Mouse (Mus musculus) hindbrain, embryonic 10.5 days (tissue): ENCODE data around the gene Sulf2. TPM values are rescaled to one million over a fixed set of nuclear protein-coding genes. Genes with fewer than 3 reads are reported as not detected.

Experiments used
- DNase-seq: peaks from one replicate; pipeline ENCODE4 v3.0.0-alpha.2; 2017; ENCODE audit warnings: low spot score
- H3K27ac ChIP-seq: fragments of 300-500 bp; sonication (generic); 2 replicates; pipeline ENCODE4 v1.5.1; 2016; ENCODE audit warnings: mild to moderate bottlenecking, moderate library complexity
- H3K27me3 ChIP-seq: fragments of 300-500 bp; sonication (generic); 2 replicates; pipeline ENCODE4 v1.6.1; 2016; ENCODE audit warnings: mild to moderate bottlenecking; ENCODE audit not compliant: poor library complexity, insufficient read depth, severe bottlenecking
- H3K36me3 ChIP-seq: fragments of 300-500 bp; sonication (generic); 2 replicates; pipeline ENCODE4 v1.6.1; 2016; ENCODE audit warnings: mild to moderate bottlenecking, moderate library complexity
- H3K4me1 ChIP-seq: fragments of 300-500 bp; sonication (generic); replicated peaks from 2 replicates; pipeline ENCODE4 v1.6.1; 2016; ENCODE audit warnings: mild to moderate bottlenecking
- H3K4me3 ChIP-seq: fragments of 300-500 bp; sonication (generic); 2 replicates; pipeline ENCODE4 v1.5.1; 2016; ENCODE audit warnings: mild to moderate bottlenecking, moderate library complexity
- H3K9me3 ChIP-seq: fragments of 300-500 bp; sonication (generic); 2 replicates; pipeline ENCODE4 v1.6.1; 2016; ENCODE audit warnings: mild to moderate bottlenecking, moderate library complexity
- WGBS: fragments of 180-500 bp; shearing (Covaris S2); methylation state at CpG from one replicate; pipeline ENCODE4 v1.1.7; 2016; 5-methylcytosine and 5-hydroxymethylcytosine counted together
- polyA plus RNA-seq: library from polyadenylated mRNA; unstranded; fragments of >200 nt; fragmentation: Nextera tagmentation; extraction: Ambion mirVana; gene quantifications from 2 replicates; pipeline ENCODE4 v1.2.1, GENCODE M21; 2016

The Sulf2 gene
- polyA plus RNA-seq, 1 experiment from 2014 or later = 83.8 TPM

DNA sequence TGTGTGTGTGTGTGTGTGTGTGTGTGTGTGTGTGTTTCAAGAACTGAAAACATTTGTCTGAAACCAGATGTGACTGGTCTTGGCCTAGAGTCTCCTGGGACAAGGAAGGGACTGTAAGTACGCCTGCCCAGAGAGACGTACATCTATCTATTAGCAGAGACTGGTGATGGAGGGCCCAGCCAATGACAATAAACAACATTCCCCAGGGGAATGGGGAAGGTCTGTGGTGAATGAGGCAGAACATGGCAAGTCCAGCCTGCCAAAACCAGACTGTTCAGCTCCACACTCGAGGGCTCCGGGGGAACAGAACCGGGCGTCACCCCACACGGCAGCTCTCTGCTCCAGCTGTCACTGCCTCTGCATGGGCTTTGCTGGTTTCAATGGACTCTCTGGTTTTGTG lies 52.6 kb downstream of the Sulf2 start:
- no peak for DNase-seq
- 74% methylated on average over 7 of the region's 7 CpGs for WGBS

DNA sequence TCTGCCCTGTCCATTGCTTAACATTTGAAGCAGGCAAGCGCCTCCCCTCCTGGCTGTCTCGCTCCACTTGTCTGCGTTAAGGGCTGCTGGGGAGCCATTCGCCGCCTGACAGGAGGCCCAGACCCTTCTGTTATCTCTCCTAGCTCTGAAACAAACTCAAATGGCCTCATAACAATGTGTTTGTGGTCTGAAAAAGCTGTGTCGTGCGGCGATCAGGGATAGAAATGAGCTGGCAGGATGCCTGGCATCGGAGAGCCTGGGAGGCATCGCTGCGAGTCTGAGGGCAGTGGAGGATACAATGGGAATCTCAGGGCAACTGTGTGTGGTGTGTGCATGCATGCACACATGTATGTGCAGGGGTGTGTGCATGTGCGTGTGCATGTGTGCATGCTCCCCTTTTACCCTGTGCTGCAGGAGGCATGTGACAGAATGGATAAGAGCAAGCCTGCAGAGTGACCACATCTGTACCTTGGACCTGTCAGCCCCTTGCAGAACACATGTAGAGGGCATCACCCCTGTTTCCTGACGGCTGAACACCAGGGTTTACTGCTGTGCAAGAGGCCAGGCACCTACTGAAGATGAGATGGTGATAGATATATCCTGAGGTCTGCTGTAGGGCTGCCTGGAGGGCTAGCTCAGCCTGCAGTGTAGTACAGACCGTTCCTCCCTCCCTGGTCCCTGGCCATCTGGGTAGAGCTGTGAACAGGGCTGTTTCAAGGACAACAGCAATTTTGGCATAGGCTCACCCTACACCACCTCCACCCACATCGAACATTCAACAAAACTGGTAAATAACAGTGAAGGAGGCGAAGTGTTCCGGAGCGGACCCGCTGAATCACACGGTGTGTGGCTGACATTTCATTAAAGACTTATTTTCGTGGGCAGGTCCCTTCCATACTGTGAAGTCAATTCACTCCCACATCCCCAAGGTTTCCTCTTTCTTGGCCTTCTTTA lies 54.9 kb downstream of the Sulf2 start:
- WGBS = 85% methylated on average over 21 of the region's 21 CpGs
- H3K4me1 ChIP-seq = peaks cover 53% of the 10 kb centered on the region
- no peaks in the 10 kb centered on the region for H3K27me3 ChIP-seq
- H3K27ac ChIP-seq = peak overlapping the region; percentile 3; the same call in 1 of the 2 replicates
- no peak for DNase-seq
- peaks cover 54% of the 10 kb centered on the region for H3K36me3 ChIP-seq
- no peaks in the 10 kb centered on the region for H3K9me3 ChIP-seq
- H3K4me3 ChIP-seq = no peak overlapping the region

More for the DNA sequence above, 52.6 kb downstream of the Sulf2 start:
- H3K27me3 ChIP-seq = 0 out of 2 replicates have a peak, but pooled peaks cover 4% of the 10 kb centered on the region
- H3K36me3 ChIP-seq = peaks cover 58% of the 10 kb centered on the region
- peaks cover 53% of the 10 kb centered on the region for H3K4me1 ChIP-seq
- no peaks in the 10 kb centered on the region for H3K9me3 ChIP-seq
- H3K27ac ChIP-seq = peak overlapping the region; percentile 67
- no peak overlapping the region for H3K4me3 ChIP-seq

GRCm38 (mm10) chr2:166098292-166098933 lies 57.0 kb downstream of the Sulf2 start:
- Histone ChIP-seq H3K4me1 (peaks cover 45% of the 10 kb centered on the region), H3K4me3 (no peak overlapping the region), H3K9me3 (no peaks in the 10 kb centered on the region), H3K27ac (peak overlapping the region; percentile 42; the same call in 1 of the 2 replicates), H3K27me3 (no peaks in the 10 kb centered on the region), H3K36me3 (peaks cover 63% of the 10 kb centered on the region)
- DNase-seq = no peak
- WGBS = 78% methylated on average over 15 of the region's 15 CpGs

DNA sequence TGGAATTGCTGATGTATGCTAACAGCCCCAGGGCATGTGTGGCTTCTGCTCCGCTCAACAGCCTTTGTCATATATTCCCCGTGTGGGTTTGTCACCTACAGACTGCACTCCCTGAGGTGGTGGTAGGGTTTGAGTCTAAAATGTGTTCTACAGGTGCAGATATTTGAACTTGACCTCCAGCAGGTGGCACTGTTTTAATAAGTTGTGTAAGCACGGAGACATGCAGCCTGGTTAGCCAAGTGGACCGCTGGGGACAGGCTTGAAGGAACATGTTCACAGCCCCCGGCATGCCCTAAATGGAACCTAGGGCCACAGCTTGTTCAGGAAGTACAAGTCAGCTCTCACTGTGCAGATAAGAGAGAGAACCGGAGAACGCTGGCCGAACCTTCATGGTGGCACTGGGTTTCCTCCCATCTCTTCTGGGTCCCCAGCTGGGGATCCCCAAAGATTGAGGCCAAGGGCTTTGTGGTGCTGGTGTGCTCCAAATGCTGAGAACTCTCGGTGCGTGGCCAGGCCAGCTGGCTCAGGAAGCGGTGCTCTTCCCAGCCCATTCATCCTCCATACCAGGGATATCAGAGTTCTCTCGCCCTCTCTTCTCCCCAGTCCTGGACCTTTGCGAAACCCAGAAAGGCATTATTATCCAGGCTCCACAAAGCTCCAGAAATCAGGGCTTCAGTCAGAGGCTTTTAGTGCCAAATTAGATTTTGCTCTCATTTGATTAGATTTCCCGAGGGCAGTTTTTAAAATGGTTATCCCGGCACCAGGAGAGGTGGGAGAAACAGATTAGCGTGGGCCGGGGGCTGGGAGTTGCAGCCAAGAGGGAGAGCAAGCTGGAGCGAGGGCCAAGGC lies 57.8 kb downstream of the Sulf2 start:
- H3K27ac ChIP-seq = 0 out of 2 replicates have a peak overlapping the region, but pooled peaks have one; percentile 29
- no peaks in the 10 kb centered on the region for H3K27me3 ChIP-seq
- 86% methylated on average over 18 of the region's 18 CpGs for WGBS
- H3K4me1 ChIP-seq = peaks cover 38% of the 10 kb centered on the region
- DNase-seq = peak; percentile 43
- no peak overlapping the region for H3K4me3 ChIP-seq
- peaks cover 68% of the 10 kb centered on the region for H3K36me3 ChIP-seq
- H3K9me3 ChIP-seq = no peaks in the 10 kb centered on the region

- no peak overlapping the region for H3K4me3 ChIP-seq
- H3K27me3 ChIP-seq = no peaks in the 10 kb centered on the region
- WGBS = 88% methylated on average over 1 of the region's 1 CpGs
- H3K9me3 ChIP-seq = no peaks in the 10 kb centered on the region
- H3K36me3 ChIP-seq = peaks cover 76% of the 10 kb centered on the region
- DNase-seq = no peak
- H3K4me1 ChIP-seq = peaks cover 32% of the 10 kb centered on the region
- no peak overlapping the region for H3K27ac ChIP-seq
These were observed 58.6 kb downstream of the Sulf2 start for GRCm38 (mm10) chr2:166096834-166097233.

- H3K9me3 ChIP-seq = no peaks in the 10 kb centered on the region
- H3K27me3 ChIP-seq = no peaks in the 10 kb centered on the region
- peaks cover 81% of the 10 kb centered on the region for H3K36me3 ChIP-seq
- H3K27ac ChIP-seq = no peak overlapping the region
- 95% methylated on average over 6 of the region's 6 CpGs for WGBS
- H3K4me1 ChIP-seq = peaks cover 32% of the 10 kb centered on the region
- H3K4me3 ChIP-seq = no peak overlapping the region
- DNase-seq = no peak
These were observed 59.2 kb downstream of the Sulf2 start for GRCm38 (mm10) chr2:166096300-166096699.

GRCm38 (mm10) chr2:166092412-166092811 lies 63.1 kb downstream of the Sulf2 start:
- H3K36me3 ChIP-seq = peaks cover 83% of the 10 kb centered on the region
- H3K27ac ChIP-seq = no peak overlapping the region
- no peaks in the 10 kb centered on the region for H3K9me3 ChIP-seq
- 94% methylated on average over 6 of the region's 6 CpGs for WGBS
- H3K4me1 ChIP-seq = peaks cover 26% of the 10 kb centered on the region
- no peak overlapping the region for H3K4me3 ChIP-seq
- DNase-seq = no peak
- no peaks in the 10 kb centered on the region for H3K27me3 ChIP-seq

DNA sequence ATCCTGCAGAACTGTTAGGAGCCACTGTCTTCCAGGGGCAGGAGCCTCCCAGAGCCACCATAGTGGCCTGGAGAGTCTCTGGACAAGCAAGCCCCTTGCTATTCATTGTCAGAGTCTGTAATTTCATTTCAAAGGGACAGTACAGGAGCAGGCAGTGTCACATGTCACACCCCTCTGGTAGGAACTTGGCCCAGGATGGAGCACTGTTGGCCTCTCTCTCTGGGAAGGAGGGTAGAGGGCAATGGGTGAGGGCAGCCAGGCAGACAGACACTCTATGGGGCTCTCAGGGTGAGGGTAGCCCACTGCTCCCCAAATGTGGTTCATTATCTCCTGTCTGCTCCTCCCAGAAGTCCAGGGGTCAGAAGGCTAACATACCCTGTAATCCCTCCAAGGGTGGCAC lies 63.9 kb downstream of the Sulf2 start:
- peak overlapping the region; percentile 35; the same call in 1 of the 2 replicates for H3K27ac ChIP-seq
- peaks cover 29% of the 10 kb centered on the region for H3K4me1 ChIP-seq
- no peaks in the 10 kb centered on the region for H3K27me3 ChIP-seq
- DNase-seq = no peak
- H3K4me3 ChIP-seq = no peak overlapping the region
- no peaks in the 10 kb centered on the region for H3K9me3 ChIP-seq
- H3K36me3 ChIP-seq = peaks cover 89% of the 10 kb centered on the region

- Histone ChIP-seq H3K27me3 (no peaks in the 10 kb centered on the region), H3K27ac (peak overlapping the region; percentile 25; the same call in 1 of the 2 replicates), H3K4me3 (no peak overlapping the region), H3K9me3 (no peaks in the 10 kb centered on the region), H3K36me3 (peaks cover 93% of the 10 kb centered on the region), H3K4me1 (peaks cover 33% of the 10 kb centered on the region)
- DNase-seq = peak; percentile 37
- WGBS = 39% methylated on average over 7 of the region's 7 CpGs
These were observed 65.3 kb downstream of the Sulf2 start for GRCm38 (mm10) chr2:166090131-166090581.

GRCm38 (mm10) chr2:166088991-166089390 lies 66.5 kb downstream of the Sulf2 start:
- 87% methylated on average over 9 of the region's 9 CpGs for WGBS
- no peaks in the 10 kb centered on the region for H3K9me3 ChIP-seq
- H3K4me1 ChIP-seq = peaks cover 33% of the 10 kb centered on the region
- H3K27ac ChIP-seq = no peak overlapping the region
- H3K4me3 ChIP-seq = no peak overlapping the region
- peaks cover 86% of the 10 kb centered on the region for H3K36me3 ChIP-seq
- no peak for DNase-seq
- H3K27me3 ChIP-seq = no peaks in the 10 kb centered on the region

DNA sequence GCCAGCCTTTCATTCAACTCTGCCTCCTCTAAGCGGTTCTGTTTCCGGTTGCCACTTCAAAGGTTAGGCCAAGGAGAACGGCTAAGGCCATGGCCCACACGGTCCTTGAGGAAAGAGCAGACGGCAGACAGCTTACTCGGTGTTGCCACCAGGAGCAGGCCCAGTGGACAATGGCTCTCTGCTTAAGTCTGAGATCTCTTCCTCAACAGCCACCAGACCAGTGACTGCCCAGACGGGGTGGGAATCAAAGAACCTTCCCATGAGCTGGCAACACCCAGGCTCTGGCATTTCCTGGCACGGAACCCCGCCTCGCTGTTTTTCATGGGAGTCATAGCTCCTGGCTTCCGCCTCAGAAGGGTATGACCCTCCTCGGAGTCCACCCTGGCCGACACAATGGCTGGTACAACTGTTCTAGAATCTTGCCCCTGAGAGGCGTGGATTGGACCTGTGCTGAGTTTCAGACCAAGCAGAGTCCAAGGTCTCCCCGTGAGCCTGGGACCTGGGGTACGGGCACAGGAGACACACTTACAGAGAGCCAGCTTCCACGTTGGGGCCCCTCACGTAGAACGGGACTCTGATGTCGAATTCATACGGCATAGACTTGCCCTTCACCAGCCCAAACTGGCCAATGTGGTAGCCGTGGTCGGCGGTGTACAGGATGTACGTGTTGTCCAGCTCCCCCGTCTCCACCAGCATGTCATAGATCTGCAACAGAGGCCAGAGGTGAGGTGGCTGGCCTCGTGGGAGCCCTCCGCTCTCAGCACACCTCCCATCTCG lies 68.8 kb downstream of the Sulf2 start:
- Histone ChIP-seq H3K36me3 (peaks cover 85% of the 10 kb centered on the region), H3K4me3 (no peak overlapping the region), H3K4me1 (peaks cover 29% of the 10 kb centered on the region), H3K9me3 (no peaks in the 10 kb centered on the region), H3K27ac (no peak overlapping the region), H3K27me3 (no peaks in the 10 kb centered on the region)
- 90% methylated on average over 29 of the region's 29 CpGs for WGBS
- DNase-seq = no peak

DNA sequence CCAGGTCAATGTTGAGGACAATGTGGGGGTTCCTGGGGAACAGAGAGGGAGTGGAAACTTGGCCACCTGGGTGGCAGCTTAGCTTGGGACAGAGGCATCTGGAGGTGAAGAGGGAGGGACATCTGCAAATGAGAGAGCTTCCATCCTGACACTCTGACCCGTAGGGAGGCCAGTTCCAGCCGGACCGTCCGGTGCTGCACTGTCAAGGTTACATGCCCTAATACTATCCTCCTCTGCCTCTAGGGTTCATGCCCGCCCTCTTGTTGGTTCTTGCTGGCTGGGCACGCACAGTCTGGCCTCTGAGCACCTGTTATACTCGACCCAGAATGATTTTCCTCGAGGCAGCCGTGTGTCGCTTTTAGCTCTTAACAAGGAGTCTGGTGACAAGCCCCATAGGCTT lies 69.7 kb downstream of the Sulf2 start:
- Histone ChIP-seq H3K27me3 (no peaks in the 10 kb centered on the region), H3K9me3 (no peaks in the 10 kb centered on the region), H3K4me1 (peaks cover 28% of the 10 kb centered on the region), H3K4me3 (no peak overlapping the region), H3K36me3 (peaks cover 84% of the 10 kb centered on the region), H3K27ac (no peak overlapping the region)
- DNase-seq = no peak
- 91% methylated on average over 10 of the region's 10 CpGs for WGBS
